In genomic region chr9:65786885-65787787, GRCm38 (mm10) we compare ENCODE assay signal across 9 mouse cellular contexts. TPM values are rescaled to one million over a fixed set of nuclear protein-coding genes. Genes with fewer than 3 reads are reported as not detected.
DNase-seq lines count a peak whose midpoint lies in the region; ATAC-seq and TF ChIP-seq lines count a peak whose summit lies in the region.
"Had no signal": no experiment of that assay in that cellular context is flagged by ENCODE, and none has a peak within 500 bp of the region (broad histone marks: within the 10 kb centered on the region; RNA-seq: fewer than 3 reads in every experiment).

No protein-coding gene starts in this region.

- no peaks in the 10 kb centered on the region for H3K27me3 ChIP-seq in MEL (ENCODE audit: control insufficient read depth in 1 of 2, insufficient read depth in 2 of 2, low read length in 2 of 2)
- H3K27me3 ChIP-seq in forebrain, embryonic 16.5 days (replicated peaks; ENCODE audit: control insufficient read depth, insufficient read depth, low read length), result no peaks in the 10 kb centered on the region
- no peaks in the 10 kb centered on the region for H3K27me3 ChIP-seq in hindbrain, postnatal 0 days (ENCODE audit: insufficient read depth, low read length)
- H3K27me3 ChIP-seq in lung, embryonic 14.5 days (ENCODE audit: insufficient read depth, low read length), result no peaks in the 10 kb centered on the region
- H3K27me3 ChIP-seq: limb, embryonic 13.5 days had no signal

- TF ChIP-seq CTCF in MEL (IDR thresholded peaks at IDR 0.05 in 2 of 3, conservative IDR thresholded peaks at IDR 0.05 in 1 of 3; ENCODE audit: control insufficient read depth in 1 of 3, insufficient read depth in 1 of 3, low read depth in 2 of 3, low read length in 3 of 3, poor library complexity in 1 of 3, severe bottlenecking in 1 of 3), result no peak
- no peak for TF ChIP-seq CTCF in hindbrain, postnatal 0 days (IDR thresholded peaks at IDR 0.05; ENCODE audit: low read depth)
- no peak for TF ChIP-seq CTCF in lung, embryonic 14.5 days (IDR thresholded peaks at IDR 0.05; ENCODE audit: low read depth)

- peaks cover 16 to 26% of the 10 kb centered on the region in 2 experiments for H3K4me1 ChIP-seq in MEL (ENCODE audit: control insufficient read depth in 1 of 2, insufficient read depth in 2 of 2, low read length in 2 of 2)
- H3K4me1 ChIP-seq in forebrain, embryonic 16.5 days (replicated peaks; ENCODE audit: control insufficient read depth, insufficient read depth, low read length), result peaks cover 39% of the 10 kb centered on the region
- H3K4me1 ChIP-seq in hindbrain, postnatal 0 days (ENCODE audit: insufficient read depth, low read length), result peaks cover 23% of the 10 kb centered on the region
- H3K4me1 ChIP-seq in lung, embryonic 14.5 days (ENCODE audit: insufficient read depth), result peaks cover 6% of the 10 kb centered on the region; the same call in 1 of the 2 replicates

- DNase-seq in MEL (ENCODE audit: low read depth, low spot score), result peak; percentile 93
- DNase-seq in adrenal gland, postnatal 14 days, result peak; percentile 55
- DNase-seq in hindbrain, postnatal 0 days (ENCODE audit: low spot score), result peak; percentile 79
- peak; percentile 39 for DNase-seq in lung, embryonic 14.5 days
- peak; percentile 50 for DNase-seq in retina, embryonic 14.5 days (ENCODE audit: low spot score)
- DNase-seq in frontal cortex, postnatal 10 days (ENCODE audit: low spot score in 2 of 2), result no peak
- DNase-seq in left cerebral cortex, adult 8-10 months (ENCODE audit: low spot score in 2 of 2), result no peak

- peak; percentile 71; the same call in 1 of the 2 replicates for ATAC-seq in forebrain, embryonic 16.5 days
- peak; percentile 90 for ATAC-seq in hindbrain, postnatal 0 days
- ATAC-seq in lung, embryonic 14.5 days (ENCODE audit: insufficient read depth), result no peak

- peaks cover 0 to 31% of the 10 kb centered on the region in 2 experiments; a peak in 2 of 4 replicates for H3K36me3 ChIP-seq in MEL (ENCODE audit: control insufficient read depth in 1 of 2, insufficient read depth in 2 of 2, low read length in 2 of 2)
- no peaks in the 10 kb centered on the region for H3K36me3 ChIP-seq in forebrain, embryonic 16.5 days (ENCODE audit: control insufficient read depth, insufficient read depth)
- H3K36me3 ChIP-seq in hindbrain, postnatal 0 days (ENCODE audit: insufficient read depth, low read length), result no peaks in the 10 kb centered on the region
- H3K36me3 ChIP-seq in lung, embryonic 14.5 days (ENCODE audit: insufficient read depth), result no peaks in the 10 kb centered on the region

- no peak overlapping the region; the same call in 1 of the 2 replicates for H3K27ac ChIP-seq in MEL (ENCODE audit: control insufficient read depth, low read depth, low read length)
- H3K27ac ChIP-seq in forebrain, embryonic 16.5 days (ENCODE audit: low read length), result peak overlapping the region; percentile 69
- H3K27ac ChIP-seq in hindbrain, postnatal 0 days, result peak overlapping the region; percentile 75
- peak overlapping the region; percentile 25; the same call in 1 of the 2 replicates for H3K27ac ChIP-seq in lung, embryonic 14.5 days (ENCODE audit: low read depth)
- H3K27ac ChIP-seq: limb, embryonic 13.5 days had no signal

- no peak overlapping the region for H3K9ac ChIP-seq in MEL (ENCODE audit: control insufficient read depth, low read depth, low read length, poor library complexity, severe bottlenecking)
- no peak overlapping the region for H3K9ac ChIP-seq in forebrain, embryonic 16.5 days (replicated peaks; ENCODE audit: low read depth, low read length)
- H3K9ac ChIP-seq in hindbrain, postnatal 0 days (replicated peaks; ENCODE audit: low read length), result 0 out of 2 replicates have a peak overlapping the region, but pooled peaks have one; percentile 21
- no peak overlapping the region for H3K9ac ChIP-seq in lung, embryonic 14.5 days
- H3K9ac ChIP-seq: limb, embryonic 13.5 days had no signal

- WGBS in forebrain, embryonic 16.5 days, result 37% methylated on average over 8 of the region's 8 CpGs
- WGBS in hindbrain, postnatal 0 days, result 22% methylated on average over 8 of the region's 8 CpGs
- 36% methylated on average over 8 of the region's 8 CpGs for WGBS in lung, embryonic 14.5 days

- H3K4me2 ChIP-seq in forebrain, embryonic 16.5 days (ENCODE audit: low read length), result no peak overlapping the region
- 0 out of 2 replicates have a peak overlapping the region, but pooled peaks have one; percentile 21 for H3K4me2 ChIP-seq in hindbrain, postnatal 0 days (ENCODE audit: low read depth, low read length)
- no peak overlapping the region for H3K4me2 ChIP-seq in lung, embryonic 14.5 days
- H3K4me2 ChIP-seq: limb, embryonic 13.5 days had no signal

- TF ChIP-seq POLR2A in MEL (IDR thresholded peaks at IDR 0.05; ENCODE audit: control insufficient read depth in 1 of 2, insufficient read depth in 1 of 2, low read depth in 1 of 2, low read length in 2 of 2, poor library complexity in 1 of 2), result no peak

- TF ChIP-seq RAD21 in MEL (IDR thresholded peaks at IDR 0.05; ENCODE audit: low read depth, low read length), result no peak

- peak; percentile 62 to 67 for TF ChIP-seq EP300 in MEL (IDR thresholded peaks at IDR 0.05; ENCODE audit: low read depth in 1 of 2, low read length in 2 of 2)

- peaks cover 21% of the 10 kb centered on the region for H3K79me2 ChIP-seq in MEL (ENCODE audit: control insufficient read depth, insufficient read depth, low read length, poor library complexity)

- no peaks in the 10 kb centered on the region for H3K9me3 ChIP-seq in MEL (replicated peaks; ENCODE audit: insufficient read depth, low read length)
- no peaks in the 10 kb centered on the region for H3K9me3 ChIP-seq in forebrain, embryonic 16.5 days (ENCODE audit: control insufficient read depth, low read length)
- no peaks in the 10 kb centered on the region for H3K9me3 ChIP-seq in hindbrain, postnatal 0 days (ENCODE audit: low read length)
- H3K9me3 ChIP-seq in lung, embryonic 14.5 days (ENCODE audit: low read depth, low read length), result no peaks in the 10 kb centered on the region
- H3K9me3 ChIP-seq: limb, embryonic 13.5 days had no signal

- no peak overlapping the region for H3K4me3 ChIP-seq in MEL (ENCODE audit: control insufficient read depth in 1 of 2, insufficient read depth in 1 of 2, low read depth in 2 of 2, low read length in 2 of 2)
- no peak overlapping the region for H3K4me3 ChIP-seq in forebrain, embryonic 16.5 days (replicated peaks; ENCODE audit: low read length)
- H3K4me3 ChIP-seq in hindbrain, postnatal 0 days (ENCODE audit: low read length), result no peak overlapping the region
- H3K4me3 ChIP-seq in lung, embryonic 14.5 days (ENCODE audit: low read depth, low read length), result no peak overlapping the region
- H3K4me3 ChIP-seq: limb, embryonic 13.5 days had no signal

TF ChIP-seq in MEL, 35 proteins besides CTCF, POLR2A, EP300 and RAD21:
- TF ChIP-seq MAFK (IDR thresholded peaks at IDR 0.05; ENCODE audit: borderline replicate concordance, low read depth, low read length), result 0 out of 2 replicates have a peak, but pooled peaks have one; percentile 54
- TF ChIP-seq TBP (IDR thresholded peaks at IDR 0.05; ENCODE audit: low read depth, low read length), result 0 out of 2 replicates have a peak, but pooled peaks have one; percentile 33
- TF ChIP-seq ETS1 (IDR thresholded peaks at IDR 0.05; ENCODE audit: low read depth, low read length), result peak; percentile 87
- peak; percentile 36; the same call in 1 of the 2 replicates for TF ChIP-seq MAX (IDR thresholded peaks at IDR 0.05; ENCODE audit: low read length)
- TF ChIP-seq ZNF384 (IDR thresholded peaks at IDR 0.05; ENCODE audit: low read depth, low read length), result peak; percentile 87
- TF ChIP-seq TCF12 (IDR thresholded peaks at IDR 0.05; ENCODE audit: low read depth, low read length), result peak; percentile 65
- peak; percentile 85 for TF ChIP-seq TAL1 (IDR thresholded peaks at IDR 0.05; ENCODE audit: low read length)
- no peak for TF ChIP-seq HCFC1 (IDR thresholded peaks at IDR 0.05; ENCODE audit: low read depth, low read length)
- peak; percentile 8; the same call in 1 of the 2 replicates for TF ChIP-seq BHLHE40 (IDR thresholded peaks at IDR 0.05; ENCODE audit: borderline replicate concordance, low read depth, low read length)
- no peak for TF ChIP-seq SMC3 (IDR thresholded peaks at IDR 0.05; ENCODE audit: low read depth, low read length)
- no peak for TF ChIP-seq MAZ (IDR thresholded peaks at IDR 0.05; ENCODE audit: low read depth, low read length)
- TF ChIP-seq RCOR1 (IDR thresholded peaks at IDR 0.05; ENCODE audit: low read depth, low read length), result peak; percentile 98
- peak; percentile 79; the same call in 1 of the 2 replicates for TF ChIP-seq MXI1 (IDR thresholded peaks at IDR 0.05; ENCODE audit: low read depth, low read length)
- TF ChIP-seq POLR2AphosphoS2 (IDR thresholded peaks at IDR 0.05; ENCODE audit: low read length), result no peak
- TF ChIP-seq UBTF (IDR thresholded peaks at IDR 0.05; ENCODE audit: borderline replicate concordance, insufficient read depth, low read depth, low read length), result peak; percentile 82; the same call in 1 of the 2 replicates
- no peak for TF ChIP-seq MYB (IDR thresholded peaks at IDR 0.05; ENCODE audit: low read depth, low read length)
- no peak for TF ChIP-seq NELFE (IDR thresholded peaks at IDR 0.05; ENCODE audit: low read depth, low read length)
- no peak for TF ChIP-seq GABPA (IDR thresholded peaks at IDR 0.05; ENCODE audit: low read depth, low read length)
- peak; percentile 50; the same call in 1 of the 2 replicates for TF ChIP-seq ELF1 (IDR thresholded peaks at IDR 0.05; ENCODE audit: low read depth, low read length)
- TF ChIP-seq SIN3A (IDR thresholded peaks at IDR 0.05; ENCODE audit: low read length), result peak; percentile 86
- no peak for TF ChIP-seq ZKSCAN1 (IDR thresholded peaks at IDR 0.05; ENCODE audit: low read depth, low read length)
- peak; percentile 52 for TF ChIP-seq GATA1 (IDR thresholded peaks at IDR 0.05; ENCODE audit: low read depth, low read length)

RNA-seq across cellular contexts. Expression of gene Zfp609, which starts 40.2 kb away (rescaled TPM):
- 2.9 and 3.6 TPM in 2 replicates for total RNA-seq in MEL (2012; rRNA removed)
- polyA plus RNA-seq in MEL (2012; ENCODE audit: insufficient read depth in 1 of 2, insufficient read length in 2 of 2, low read depth in 1 of 2, low replicate concordance in 2 of 2, missing spikeins in 1 of 2), result 10 to 100 TPM in 1 of 2 experiments, not detected in 1; 26.5 TPM
- 35.8 and 36.4 TPM in 2 replicates for total RNA-seq in adrenal gland, postnatal 14 days (2021)
- polyA plus RNA-seq in forebrain, embryonic 16.5 days (2015; fragmentation: Nextera tagmentation; extraction: Ambion mirVana), result 7.7 and 8.0 TPM in 2 replicates
- total RNA-seq in hindbrain, postnatal 0 days (2014; rRNA removed), result 8.9 and 10.2 TPM in 2 replicates
- polyA plus RNA-seq in hindbrain, postnatal 0 days (2015; fragmentation: Nextera tagmentation; extraction: Ambion mirVana), result 4.1 and 5.6 TPM in 2 replicates
- polyA plus RNA-seq in lung, embryonic 14.5 days (2014; fragmentation: Nextera tagmentation; extraction: Ambion mirVana), result 7.4 and 7.6 TPM in 2 replicates
- 10 to 100 TPM; 47.1 to 51.9 (median 49.0) TPM for total RNA-seq in left cerebral cortex, adult 8-10 months (2022)

Comparison
In these comparisons a context has a peak if more than half of its experiments do, and no peak if none do; other contexts are left out.
1. DNase-seq: peak in MEL (single experiment), adrenal gland, postnatal 14 days (single experiment), hindbrain, postnatal 0 days (single experiment), lung, embryonic 14.5 days (single experiment) and retina, embryonic 14.5 days (single experiment); none in frontal cortex, postnatal 10 days (0 of 2) and left cerebral cortex, adult 8-10 months (0 of 2).